ENCODE assay signal across 11 mouse cellular contexts in genomic region chr13:112759777-112760537, GRCm38 (mm10). TPM values are rescaled to one million over a fixed set of nuclear protein-coding genes. Genes with fewer than 3 reads are reported as not detected.
DNase-seq lines count a peak whose midpoint lies in the region; ATAC-seq and TF ChIP-seq lines count a peak whose summit lies in the region.
"Had no signal": no experiment of that assay in that cellular context is flagged by ENCODE, and none has a peak within 500 bp of the region (broad histone marks: within the 10 kb centered on the region; RNA-seq: fewer than 3 reads in every experiment).

No protein-coding gene starts in this region.

- TF ChIP-seq CTCF in heart, postnatal 0 days (IDR thresholded peaks at IDR 0.05; ENCODE audit: low read depth): no peak
- no peak for TF ChIP-seq CTCF in ES-Bruce4 (IDR thresholded peaks at IDR 0.05; ENCODE audit: low read depth, low read length)

- no peak overlapping the region for H3K4me2 ChIP-seq in heart, postnatal 0 days (ENCODE audit: low read depth, low read length)
- H3K4me2 ChIP-seq: forebrain, embryonic 15.5 days had no signal

- no peaks in the 10 kb centered on the region for H3K27me3 ChIP-seq in heart, postnatal 0 days (ENCODE audit: control insufficient read depth, insufficient read depth, low read length)
- H3K27me3 ChIP-seq in ES-Bruce4 (ENCODE audit: control insufficient read depth, insufficient read depth, low read length, poor library complexity, severe bottlenecking): no peaks in the 10 kb centered on the region
- no peaks in the 10 kb centered on the region for H3K27me3 ChIP-seq in limb, embryonic 10.5 days (ENCODE audit: low read depth, poor library complexity, severe bottlenecking)
- H3K27me3 ChIP-seq: forebrain, embryonic 15.5 days had no signal

- H3K9me3 ChIP-seq in heart, postnatal 0 days (replicated peaks; ENCODE audit: control insufficient read depth, low read length): no peaks in the 10 kb centered on the region
- H3K9me3 ChIP-seq in ES-Bruce4 (replicated peaks; ENCODE audit: control insufficient read depth, insufficient read depth, low read length, poor library complexity, severe bottlenecking): no peaks in the 10 kb centered on the region
- no peaks in the 10 kb centered on the region for H3K9me3 ChIP-seq in limb, embryonic 10.5 days (replicated peaks)
- H3K9me3 ChIP-seq: forebrain, embryonic 15.5 days had no signal

- no peaks in the 10 kb centered on the region for H3K36me3 ChIP-seq in heart, postnatal 0 days (replicated peaks; ENCODE audit: control insufficient read depth, insufficient read depth, low read length)
- no peaks in the 10 kb centered on the region for H3K36me3 ChIP-seq in ES-Bruce4 (ENCODE audit: control insufficient read depth, insufficient read depth, low read length, poor library complexity, severe bottlenecking)
- H3K36me3 ChIP-seq in limb, embryonic 10.5 days: no peaks in the 10 kb centered on the region
- H3K36me3 ChIP-seq: forebrain, embryonic 15.5 days had no signal

- no peak for TF ChIP-seq EP300 in heart, postnatal 0 days (IDR thresholded peaks at IDR 0.05; ENCODE audit: low read depth)
- TF ChIP-seq EP300 in ES-Bruce4 (IDR thresholded peaks at IDR 0.05; ENCODE audit: insufficient read depth, low read depth, low read length): no peak

- no peak for ATAC-seq in heart, postnatal 0 days (ENCODE audit: insufficient read depth, low read depth)
- ATAC-seq: forebrain, embryonic 15.5 days had no signal

- DNase-seq in cerebellum, postnatal 10 days: peak; percentile 38 to 44
- DNase-seq in cerebellum, postnatal 4 days (ENCODE audit: low spot score in 2 of 2): no peak
- no peak for DNase-seq in heart, postnatal 0 days (ENCODE audit: low spot score)
- DNase-seq in heart, adult 9 months (ENCODE audit: low spot score in 2 of 2): no peak
- DNase-seq in limb, embryonic 10.5 days (ENCODE audit: low spot score): no peak
- DNase-seq in thymus, postnatal 0 days (ENCODE audit: low spot score): no peak
- no peak for DNase-seq in gastrocnemius, adult 8-10 months (ENCODE audit: low spot score in 2 of 2)
- DNase-seq: spleen, adult 18-20 months; thymus, adult 2 months had no signal

- peak overlapping the region; percentile 61 for H3K27ac ChIP-seq in heart, postnatal 0 days (ENCODE audit: low read depth)
- H3K27ac ChIP-seq in ES-Bruce4 (ENCODE audit: insufficient read depth, low read length): peak overlapping the region; percentile 15; the same call in 1 of the 2 replicates
- peak overlapping the region; percentile 59 for H3K27ac ChIP-seq in limb, embryonic 10.5 days
- H3K27ac ChIP-seq: forebrain, embryonic 15.5 days had no signal

- no peak overlapping the region for H3K9ac ChIP-seq in heart, postnatal 0 days (replicated peaks; ENCODE audit: low read depth, low read length)
- H3K9ac ChIP-seq in ES-Bruce4 (ENCODE audit: low read depth, poor library complexity, severe bottlenecking): no peak overlapping the region
- H3K9ac ChIP-seq: forebrain, embryonic 15.5 days had no signal

- no peak overlapping the region for H3K4me3 ChIP-seq in heart, postnatal 0 days (ENCODE audit: low read depth, low read length)
- H3K4me3 ChIP-seq in ES-Bruce4 (ENCODE audit: low read depth, low read length): no peak overlapping the region
- H3K4me3 ChIP-seq in limb, embryonic 10.5 days: no peak overlapping the region
- H3K4me3 ChIP-seq: forebrain, embryonic 15.5 days had no signal

- WGBS in heart, postnatal 0 days: 60% methylated on average over 15 of the region's 15 CpGs
- WGBS in limb, embryonic 10.5 days: 73% methylated on average over 15 of the region's 15 CpGs

- H3K4me1 ChIP-seq in heart, postnatal 0 days (ENCODE audit: control insufficient read depth, insufficient read depth): peaks cover 44% of the 10 kb centered on the region
- H3K4me1 ChIP-seq in ES-Bruce4 (ENCODE audit: control insufficient read depth, insufficient read depth, low read length): peaks cover 10% of the 10 kb centered on the region
- H3K4me1 ChIP-seq in limb, embryonic 10.5 days: peaks cover 52% of the 10 kb centered on the region

- no peak for TF ChIP-seq POLR2A in ES-Bruce4 (IDR thresholded peaks at IDR 0.05; ENCODE audit: insufficient read depth, low read length)

RNA-seq across cellular contexts. Expression of gene Plpp1, which starts 40.6 kb away (rescaled TPM):
- 88.7 and 129 TPM in 2 replicates for total RNA-seq in heart, postnatal 0 days (2014; rRNA removed; ENCODE audit: low replicate concordance)
- polyA plus RNA-seq in heart, postnatal 0 days (2015; fragmentation: Nextera tagmentation; extraction: Ambion mirVana): 89.4 and 101 TPM in 2 replicates
- 19.9 and 21.1 TPM in 2 replicates for polyA plus RNA-seq in ES-Bruce4 (2011; ENCODE audit: insufficient read depth, insufficient read length, low read depth, missing spikeins)
- 17.6 and 22.5 TPM in 2 replicates for polyA plus RNA-seq in limb, embryonic 10.5 days (2016; fragmentation: Nextera tagmentation; extraction: Ambion mirVana)
- 18.1 and 19.9 TPM in 2 replicates for polyA plus RNA-seq in thymus, postnatal 0 days (2015; fragmentation: Nextera tagmentation; extraction: Ambion mirVana)
- total RNA-seq in gastrocnemius, adult 8-10 months (2022): 10 to 100 TPM; 33.7 to 45.4 (median 40.9) TPM

Comparison
In these comparisons a context has a peak if more than half of its experiments do, and no peak if none do; other contexts are left out.
1. DNase-seq: peak in cerebellum, postnatal 10 days (2 of 2); none in cerebellum, postnatal 4 days (0 of 2), heart, postnatal 0 days (single experiment), heart, adult 9 months (0 of 2), limb, embryonic 10.5 days (single experiment), thymus, postnatal 0 days (single experiment) and gastrocnemius, adult 8-10 months (0 of 2).
2. Peak in every context shown above with its lines, with median percentiles within 50 percentile points of each other: H3K27ac ChIP-seq.